Mouse (Mus musculus) forebrain, postnatal 0 days (tissue): ENCODE measurements around the gene Nol3. TPM values are rescaled to one million over a fixed set of nuclear protein-coding genes. Genes with fewer than 3 reads are reported as not detected.
"Not testable (repeated sequence)": the region's sequence is repeated elsewhere in the genome, so short reads cannot be mapped to it uniquely, and the experiment has no call there.

Source experiments
- ATAC-seq: fragments of 200-750 bp; cut with Nextera tagmentation; 2 replicates; pipeline ENCODE4 v1.8.0; 2017; ENCODE audit warnings: mild to moderate bottlenecking, moderate library complexity
- DNase-seq: peaks from one replicate; pipeline ENCODE4 v3.0.0-alpha.2; 2015
- H3K27ac ChIP-seq: fragments of 300-500 bp; sonication (generic); 2 replicates; pipeline ENCODE4 v1.5.1; 2014; ENCODE audit warnings: low read depth, mild to moderate bottlenecking, antibody characterized with exemption, low read length, moderate library complexity, mixed read lengths
- H3K27me3 ChIP-seq: fragments of 300-500 bp; sonication (generic); 2 replicates; pipeline ENCODE4 v1.6.1; 2014; ENCODE audit warnings: mild to moderate bottlenecking, low read length, mixed read lengths; ENCODE audit not compliant: insufficient read depth
- H3K36me3 ChIP-seq: fragments of 300-500 bp; sonication (generic); 2 replicates; pipeline ENCODE4 v1.6.1; 2014; ENCODE audit warnings: mild to moderate bottlenecking, moderate library complexity; ENCODE audit not compliant: insufficient read depth
- H3K4me1 ChIP-seq: fragments of 300-500 bp; sonication (generic); 2 replicates; pipeline ENCODE4 v1.6.1; 2014; ENCODE audit warnings: antibody characterized with exemption; ENCODE audit not compliant: insufficient read depth
- H3K4me2 ChIP-seq: fragments of 300-500 bp; sonication (generic); 2 replicates; pipeline ENCODE4 v1.6.1; 2014; ENCODE audit warnings: low read depth, mild to moderate bottlenecking, moderate library complexity
- H3K4me3 ChIP-seq: fragments of 300-500 bp; sonication (generic); 2 replicates; pipeline ENCODE4 v1.5.1; 2014; ENCODE audit warnings: low read depth, low read length, mixed read lengths
- H3K9ac ChIP-seq: fragments of 300-500 bp; sonication (generic); 2 replicates; pipeline ENCODE4 v1.6.1; 2014; ENCODE audit warnings: mild to moderate bottlenecking
- H3K9me3 ChIP-seq: fragments of 300-500 bp; sonication (generic); 2 replicates; pipeline ENCODE4 v1.6.1; 2016; ENCODE audit warnings: low read length
- CTCF ChIP-seq: sonication (generic); IDR thresholded peaks from 2 replicates; pipeline ENCODE4 v1.5.1; 2016; ENCODE audit warnings: antibody characterized with exemption, control low read depth, low read depth
- WGBS: fragments of 180-500 bp; shearing (Covaris S2); extraction: QIAGEN DNeasy Blood & Tissue Kit; methylation state at CpG from one replicate; pipeline ENCODE4 v1.1.7; 2014; 5-methylcytosine and 5-hydroxymethylcytosine counted together
- polyA plus RNA-seq: library from polyadenylated mRNA; unstranded; fragments of >200 nt; fragmentation: Nextera tagmentation; extraction: Ambion mirVana; gene quantifications from 2 replicates; pipeline ENCODE4 v1.2.1, GENCODE M21; 2015
- total RNA-seq: library from RNA; depleted of rRNA; stranded (reverse); fragments of >200 nt; gene quantifications from 2 replicates; pipeline ENCODE4 v1.2.3, GENCODE M21; 2014; rRNA removed

The Nol3 gene
- 1.5 and 1.7 TPM in 2 replicates for total RNA-seq
- 3.0 and 4.3 TPM in 2 replicates for polyA plus RNA-seq

- Histone ChIP-seq H3K36me3 (peaks cover 7% of the 10 kb centered on the region; the same call in 1 of the 2 replicates), H3K27me3 (peaks cover 49% of the 10 kb centered on the region), H3K4me2 (peak within 1 kb of the TSS; percentile 62), H3K9me3 (no peaks in the 10 kb centered on the region), H3K4me3 (peak within 1 kb of the TSS; percentile 38), H3K27ac (no peak within 1 kb of the TSS), H3K4me1 (0 out of 2 replicates have a peak, but pooled peaks cover 4% of the 10 kb centered on the region), H3K9ac (peak within 1 kb of the TSS; percentile 44)
- DNase-seq (no peak), ATAC-seq (no peak)
- TF ChIP-seq CTCF = no peak
- WGBS = 4% methylated on average over 10 of the region's 10 CpGs
Observed at GRCm38 (mm10) chr8:105275840-105276239, at the start of gene Nol3. Nol3 (plus strand) TSS chr8:105276140.

- Histone ChIP-seq H3K4me1 (no peaks in the 10 kb centered on the region), H3K27ac (no peak overlapping the region), H3K36me3 (peaks cover 10% of the 10 kb centered on the region; the same call in 1 of the 2 replicates), H3K4me3 (no peak overlapping the region), H3K9me3 (no peaks in the 10 kb centered on the region), H3K27me3 (no peaks in the 10 kb centered on the region), H3K9ac (no peak overlapping the region), H3K4me2 (no peak overlapping the region)
- no peak for TF ChIP-seq CTCF
- ATAC-seq (no peak), DNase-seq (no peak)
- WGBS = 85% methylated on average over 12 of the region's 12 CpGs
Observed at GRCm38 (mm10) chr8:105231503-105232320, 44.2 kb upstream of the Nol3 start.

- H3K4me1 ChIP-seq, H3K4me2 ChIP-seq, H3K9me3 ChIP-seq, H3K4me3 ChIP-seq, ATAC-seq, H3K27ac ChIP-seq, DNase-seq, H3K9ac ChIP-seq, H3K27me3 ChIP-seq: not testable (repeated sequence)
- peaks cover 12% of the 10 kb centered on the region; the same call in 1 of the 2 replicates for H3K36me3 ChIP-seq
- WGBS = 95% methylated on average over 4 of the region's 4 CpGs
Observed at GRCm38 (mm10) chr8:105232321-105232693, 43.6 kb upstream of the Nol3 start.

GRCm38 (mm10) chr8:105233126-105233935, 42.6 kb upstream of the Nol3 start:
- Histone ChIP-seq H3K27me3 (no peaks in the 10 kb centered on the region), H3K9ac (no peak overlapping the region), H3K9me3 (no peaks in the 10 kb centered on the region), H3K4me1 (no peaks in the 10 kb centered on the region), H3K4me3 (no peak overlapping the region), H3K36me3 (peaks cover 12% of the 10 kb centered on the region; the same call in 1 of the 2 replicates), H3K27ac (no peak overlapping the region), H3K4me2 (no peak overlapping the region)
- no peak for DNase-seq
- TF ChIP-seq CTCF = no peak
- WGBS = 72% methylated on average over 1 of the region's 1 CpGs
- ATAC-seq = no peak

- DNase-seq = no peak
- H3K4me2 ChIP-seq = no peak overlapping the region
- no peak overlapping the region for H3K27ac ChIP-seq
- no peaks in the 10 kb centered on the region for H3K27me3 ChIP-seq
- H3K36me3 ChIP-seq = peaks cover 19% of the 10 kb centered on the region
- no peaks in the 10 kb centered on the region for H3K9me3 ChIP-seq
- no peaks in the 10 kb centered on the region for H3K4me1 ChIP-seq
- H3K9ac ChIP-seq = no peak overlapping the region
- ATAC-seq = no peak
- no peak overlapping the region for H3K4me3 ChIP-seq
- 84% methylated on average over 1 of the region's 1 CpGs for WGBS
- TF ChIP-seq CTCF = no peak
Observed at GRCm38 (mm10) chr8:105235206-105235605, 40.7 kb upstream of the Nol3 start.

GRCm38 (mm10) chr8:105237442-105238142, 38.3 kb upstream of the Nol3 start:
- ATAC-seq = no peak
- DNase-seq = no peak
- no peak overlapping the region for H3K4me3 ChIP-seq
- TF ChIP-seq CTCF = no peak
- H3K27me3 ChIP-seq = no peaks in the 10 kb centered on the region
- WGBS = 92% methylated on average over 14 of the region's 14 CpGs
- H3K4me2 ChIP-seq = no peak overlapping the region
- H3K4me1 ChIP-seq = no peaks in the 10 kb centered on the region
- no peaks in the 10 kb centered on the region for H3K9me3 ChIP-seq
- H3K9ac ChIP-seq = no peak overlapping the region
- no peak overlapping the region for H3K27ac ChIP-seq
- peaks cover 38% of the 10 kb centered on the region for H3K36me3 ChIP-seq
